Mouse (Mus musculus) liver, embryonic 11.5 days (tissue): ENCODE data around the gene Immp2l. TPM values are rescaled to one million over a fixed set of nuclear protein-coding genes. Genes with fewer than 3 reads are reported as not detected.
"Not testable (repeated sequence)": the region's sequence is repeated elsewhere in the genome, so short reads cannot be mapped to it uniquely, and the experiment has no call there.

Source experiments
- ATAC-seq: fragments of 200-750 bp; cut with Nextera tagmentation; replicated peaks from 2 replicates; pipeline ENCODE4 v1.8.0; 2017; ENCODE audit warnings: moderate number of reproducible peaks, mild to moderate bottlenecking, moderate TSS enrichment, moderate library complexity; ENCODE audit not compliant: low FRiP score
- DNase-seq: peaks from one replicate; pipeline ENCODE4 v3.0.0-alpha.2; 2017; ENCODE audit warnings: low spot score
- H3K27ac ChIP-seq: fragments of 300-500 bp; sonication (generic); 2 replicates; pipeline ENCODE4 v1.5.1; 2014; ENCODE audit warnings: mild to moderate bottlenecking, low read depth, low read length, control low read depth
- H3K27me3 ChIP-seq: fragments of 300-500 bp; sonication (generic); replicated peaks from 2 replicates; pipeline ENCODE4 v1.6.1; 2014; ENCODE audit warnings: low read length, mixed read lengths; ENCODE audit not compliant: control insufficient read depth, insufficient read depth
- H3K36me3 ChIP-seq: fragments of 300-500 bp; sonication (generic); 2 replicates; pipeline ENCODE4 v1.6.1; 2014; ENCODE audit warnings: mild to moderate bottlenecking, low read length, moderate library complexity, mixed read lengths; ENCODE audit not compliant: control insufficient read depth, insufficient read depth
- H3K4me1 ChIP-seq: fragments of 300-500 bp; sonication (generic); replicated peaks from 2 replicates; pipeline ENCODE4 v1.6.1; 2014; ENCODE audit warnings: low read length, mixed read lengths; ENCODE audit not compliant: control insufficient read depth, insufficient read depth
- H3K4me2 ChIP-seq: fragments of 300-500 bp; sonication (generic); 2 replicates; pipeline ENCODE4 v1.6.1; 2014; ENCODE audit warnings: mild to moderate bottlenecking, control low read depth, moderate library complexity
- H3K4me3 ChIP-seq: fragments of 300-500 bp; sonication (generic); 2 replicates; pipeline ENCODE4 v1.5.1; 2014; ENCODE audit warnings: low read depth, low read length, control low read depth
- H3K9ac ChIP-seq: fragments of 300-500 bp; sonication (generic); 2 replicates; pipeline ENCODE4 v1.6.1; 2014; ENCODE audit warnings: low read depth, low read length, control low read depth
- H3K9me3 ChIP-seq: fragments of 300-500 bp; sonication (generic); 2 replicates; pipeline ENCODE4 v1.6.1; 2016; ENCODE audit warnings: low read length, inconsistent platforms, mixed read lengths; ENCODE audit not compliant: control insufficient read depth
- WGBS: fragments of 180-500 bp; shearing (Covaris S2); extraction: QIAGEN DNeasy Blood & Tissue Kit; methylation state at CpG from one replicate; pipeline ENCODE4 v1.1.7; 2014; 5-methylcytosine and 5-hydroxymethylcytosine counted together
- polyA plus RNA-seq: library from polyadenylated mRNA; unstranded; fragments of >200 nt; fragmentation: Nextera tagmentation; extraction: Ambion mirVana; gene quantifications from 2 replicates; pipeline ENCODE4 v1.2.1, GENCODE M21; 2014

Gene Immp2l
- polyA plus RNA-seq, 1 experiment from 2014 or later, result 15.6 TPM

- no peak for DNase-seq
- Histone ChIP-seq H3K4me2 (no peak overlapping the region), H3K36me3 (no peaks in the 10 kb centered on the region), H3K9me3 (no peaks in the 10 kb centered on the region), H3K4me3 (no peak overlapping the region), H3K9ac (no peak overlapping the region), H3K4me1 (no peaks in the 10 kb centered on the region), H3K27me3 (no peaks in the 10 kb centered on the region), H3K27ac (no peak overlapping the region)
- ATAC-seq, result no peak
- WGBS, result 90% methylated on average over 4 of the region's 4 CpGs
Observed at GRCm38 (mm10) chr12:40991647-40992046, 32.2 kb upstream of the Immp2l start.

- H3K4me3 ChIP-seq, H3K9me3 ChIP-seq, H3K4me2 ChIP-seq, H3K27me3 ChIP-seq, ATAC-seq, H3K27ac ChIP-seq, H3K36me3 ChIP-seq, DNase-seq, H3K9ac ChIP-seq, H3K4me1 ChIP-seq: not testable (repeated sequence)
- 88% methylated on average over 1 of the region's 1 CpGs for WGBS
Observed at GRCm38 (mm10) chr12:40992237-40992636, 31.7 kb upstream of the Immp2l start.

GRCm38 (mm10) chr12:40994846-40995245, 29.0 kb upstream of the Immp2l start:
- ATAC-seq (no peak), DNase-seq (no peak)
- no peak overlapping the region for H3K4me3 ChIP-seq
- WGBS, result 81% methylated on average over 2 of the region's 2 CpGs
- no peaks in the 10 kb centered on the region for H3K4me1 ChIP-seq
- H3K9me3 ChIP-seq, result no peaks in the 10 kb centered on the region
- no peak overlapping the region for H3K27ac ChIP-seq
- no peak overlapping the region for H3K9ac ChIP-seq
- no peaks in the 10 kb centered on the region for H3K27me3 ChIP-seq
- H3K36me3 ChIP-seq, result no peaks in the 10 kb centered on the region
- H3K4me2 ChIP-seq, result no peak overlapping the region

GRCm38 (mm10) chr12:40995618-40996370, 28.1 kb upstream of the Immp2l start:
- no peaks in the 10 kb centered on the region for H3K4me1 ChIP-seq
- 69% methylated on average over 9 of the region's 9 CpGs for WGBS
- no peaks in the 10 kb centered on the region for H3K9me3 ChIP-seq
- no peak for DNase-seq
- ATAC-seq, result no peak
- no peak overlapping the region for H3K4me3 ChIP-seq
- no peak overlapping the region for H3K4me2 ChIP-seq
- no peaks in the 10 kb centered on the region for H3K27me3 ChIP-seq
- H3K9ac ChIP-seq, result no peak overlapping the region
- no peaks in the 10 kb centered on the region for H3K36me3 ChIP-seq
- H3K27ac ChIP-seq, result no peak overlapping the region

GRCm38 (mm10) chr12:41022516-41022915, 1.4 kb upstream of the Immp2l start:
- Histone ChIP-seq H3K27ac (no peak overlapping the region), H3K36me3 (no peaks in the 10 kb centered on the region), H3K4me1 (peaks cover 3% of the 10 kb centered on the region), H3K27me3 (no peaks in the 10 kb centered on the region), H3K9me3 (0 out of 2 replicates have a peak, but pooled peaks cover 2% of the 10 kb centered on the region), H3K9ac (no peak overlapping the region), H3K4me3 (no peak overlapping the region), H3K4me2 (no peak overlapping the region)
- ATAC-seq (no peak), DNase-seq (no peak)
- WGBS, result 80% methylated on average over 1 of the region's 1 CpGs

- H3K27me3 ChIP-seq, result no peaks in the 10 kb centered on the region
- H3K36me3 ChIP-seq, result no peaks in the 10 kb centered on the region
- H3K9ac ChIP-seq, result peak overlapping the region; percentile 91
- peak overlapping the region; percentile 78 for H3K4me2 ChIP-seq
- WGBS, result 10% methylated on average over 9 of the region's 9 CpGs
- H3K4me1 ChIP-seq, result peaks cover 3% of the 10 kb centered on the region
- peak overlapping the region; percentile 65; the same call in 1 of the 2 replicates for H3K27ac ChIP-seq
- DNase-seq (no peak), ATAC-seq (no peak)
- H3K9me3 ChIP-seq, result 0 out of 2 replicates have a peak, but pooled peaks cover 2% of the 10 kb centered on the region
- peak overlapping the region; percentile 79 for H3K4me3 ChIP-seq
Observed at GRCm38 (mm10) chr12:41024512-41024911, 622 bp downstream of the Immp2l start.

- Histone ChIP-seq H3K4me3 (no peak overlapping the region), H3K9ac (no peak overlapping the region), H3K4me1 (peaks cover 3% of the 10 kb centered on the region), H3K9me3 (no peaks in the 10 kb centered on the region), H3K27me3 (no peaks in the 10 kb centered on the region), H3K36me3 (no peaks in the 10 kb centered on the region), H3K27ac (no peak overlapping the region), H3K4me2 (no peak overlapping the region)
- 83% methylated on average over 6 of the region's 6 CpGs for WGBS
- no peak for DNase-seq
- no peak for ATAC-seq
Observed at GRCm38 (mm10) chr12:41027485-41027884, 3.6 kb downstream of the Immp2l start.

- DNase-seq (no peak), ATAC-seq (no peak)
- no peak overlapping the region for H3K27ac ChIP-seq
- H3K9me3 ChIP-seq, result no peaks in the 10 kb centered on the region
- H3K9ac ChIP-seq, result no peak overlapping the region
- H3K4me3 ChIP-seq, result no peak overlapping the region
- H3K27me3 ChIP-seq, result no peaks in the 10 kb centered on the region
- H3K36me3 ChIP-seq, result 0 out of 2 replicates have a peak, but pooled peaks cover 3% of the 10 kb centered on the region
- no peaks in the 10 kb centered on the region for H3K4me1 ChIP-seq
- 86% methylated on average over 2 of the region's 2 CpGs for WGBS
- no peak overlapping the region for H3K4me2 ChIP-seq
Observed at GRCm38 (mm10) chr12:41031119-41031518, 7.2 kb downstream of the Immp2l start.

- Histone ChIP-seq H3K9ac (no peak overlapping the region), H3K27me3 (no peaks in the 10 kb centered on the region), H3K4me1 (no peaks in the 10 kb centered on the region), H3K36me3 (0 out of 2 replicates have a peak, but pooled peaks cover 3% of the 10 kb centered on the region), H3K4me3 (no peak overlapping the region), H3K9me3 (no peaks in the 10 kb centered on the region), H3K27ac (no peak overlapping the region), H3K4me2 (no peak overlapping the region)
- ATAC-seq, result no peak
- WGBS, result 92% methylated on average over 3 of the region's 3 CpGs
- DNase-seq, result no peak
Observed at GRCm38 (mm10) chr12:41033196-41033595, 9.3 kb downstream of the Immp2l start.
